Mouse (Mus musculus) Muller cell, postnatal 12 days (primary cell): Measurements from ENCODE around the gene Kras.

Experiments
- DNase-seq: peaks from one replicate; pipeline ENCODE4 v3.0.0-alpha.2; 2015; ENCODE audit errors: inconsistent ontology term

Gene Kras

DNA sequence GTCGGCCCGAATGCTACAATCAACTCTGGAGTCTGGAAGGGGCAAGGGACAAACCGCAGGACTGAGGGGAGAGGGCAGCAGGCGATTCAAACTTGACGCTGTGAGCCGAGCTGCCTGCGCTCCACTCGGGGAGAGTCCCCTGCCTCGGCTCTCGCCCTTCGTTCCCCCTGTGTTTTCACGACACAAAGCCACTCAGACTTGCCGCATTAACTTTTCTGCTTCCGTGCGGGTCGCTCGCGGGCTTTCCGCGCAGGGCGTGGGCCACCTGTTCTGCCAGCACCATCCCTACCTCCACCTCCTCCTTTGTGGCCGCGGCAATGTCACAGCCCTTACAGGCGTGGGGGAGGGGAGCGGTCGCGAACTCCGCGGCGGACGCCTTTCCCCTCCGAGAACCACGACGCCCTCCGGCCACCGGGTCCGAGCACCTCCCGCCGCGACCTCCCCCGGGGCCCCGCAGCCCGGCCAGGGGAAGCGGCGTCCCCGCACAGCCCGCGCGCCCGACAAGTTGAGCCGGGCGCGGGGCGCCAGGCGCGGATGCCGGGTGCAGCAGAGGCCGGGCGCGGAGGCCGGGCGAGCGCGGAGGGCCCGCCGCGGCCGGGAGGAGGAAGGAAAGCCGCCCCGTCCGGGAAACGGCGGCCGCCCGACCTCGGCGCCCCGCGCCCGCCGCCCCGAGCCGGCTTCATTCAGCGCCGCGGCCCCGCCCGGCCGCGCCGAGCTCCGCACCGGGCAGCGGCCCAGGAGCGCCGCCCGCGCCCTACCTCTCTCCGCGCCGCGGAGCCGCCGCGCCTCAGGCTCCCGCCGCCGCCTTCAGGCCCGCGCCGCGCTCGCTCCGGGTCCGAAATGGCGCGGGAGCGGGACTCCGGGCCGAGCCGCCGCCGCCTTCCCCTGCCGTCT is 501 bp downstream of the Kras start:
- DNase-seq = peak; percentile 56

DNA sequence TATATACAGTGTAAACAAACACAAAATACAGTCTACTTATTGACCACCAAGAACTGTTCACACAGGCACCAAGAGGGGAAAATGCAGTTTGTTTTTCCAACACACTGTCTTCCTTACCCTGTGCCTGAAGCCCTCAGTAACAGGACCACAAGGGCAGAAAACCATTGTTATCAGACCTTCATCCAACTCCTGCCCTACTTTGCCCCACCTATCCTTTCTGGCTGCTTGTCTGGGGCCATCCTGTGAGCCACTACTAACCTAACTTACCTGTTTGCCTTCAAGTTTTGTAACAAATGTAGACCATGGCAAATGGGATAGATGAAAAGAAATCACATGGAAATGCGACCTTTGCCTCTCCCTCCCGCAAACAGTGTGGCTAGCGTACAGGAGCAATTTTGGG is 2.2 kb downstream of the Kras start:
- DNase-seq = no peak

DNA sequence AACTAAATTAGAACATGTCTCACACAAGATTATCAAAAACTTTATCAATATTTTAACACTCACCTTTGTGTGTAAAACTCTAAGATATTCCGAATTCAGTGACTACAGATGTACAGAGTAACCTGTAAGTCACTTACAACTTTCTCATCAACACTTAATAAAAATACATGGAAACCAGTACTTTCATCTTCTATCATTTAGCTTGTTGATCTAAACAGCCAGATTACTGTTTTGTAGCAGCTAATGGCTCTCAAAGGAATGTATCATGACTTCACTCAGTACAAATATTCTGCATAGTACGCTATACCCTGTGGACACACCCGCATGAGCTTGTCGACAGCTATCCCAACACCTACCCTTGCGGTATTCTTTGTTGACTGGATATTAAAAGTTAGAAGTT is 3.2 kb downstream of the Kras start:
- DNase-seq = no peak

DNA sequence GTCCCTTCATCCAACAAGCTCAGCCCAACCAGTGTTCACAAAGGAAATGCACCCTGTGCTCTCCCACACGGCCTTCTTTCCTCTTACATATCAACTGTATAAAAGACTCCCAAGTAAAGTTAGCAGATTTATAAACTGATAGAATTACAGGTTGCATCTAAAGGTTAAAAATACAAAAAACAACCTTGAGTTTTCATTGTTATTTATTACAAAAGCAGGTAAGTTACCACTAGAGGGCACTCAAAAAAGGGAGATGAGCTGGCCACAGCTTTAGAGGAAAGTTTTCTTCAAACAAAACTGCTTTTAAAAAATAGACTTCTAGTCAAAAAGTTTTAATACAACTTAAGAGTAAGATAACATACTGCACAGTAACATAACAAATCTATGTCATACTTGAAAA is 7.5 kb downstream of the Kras start:
- peak; percentile 16 for DNase-seq

DNA sequence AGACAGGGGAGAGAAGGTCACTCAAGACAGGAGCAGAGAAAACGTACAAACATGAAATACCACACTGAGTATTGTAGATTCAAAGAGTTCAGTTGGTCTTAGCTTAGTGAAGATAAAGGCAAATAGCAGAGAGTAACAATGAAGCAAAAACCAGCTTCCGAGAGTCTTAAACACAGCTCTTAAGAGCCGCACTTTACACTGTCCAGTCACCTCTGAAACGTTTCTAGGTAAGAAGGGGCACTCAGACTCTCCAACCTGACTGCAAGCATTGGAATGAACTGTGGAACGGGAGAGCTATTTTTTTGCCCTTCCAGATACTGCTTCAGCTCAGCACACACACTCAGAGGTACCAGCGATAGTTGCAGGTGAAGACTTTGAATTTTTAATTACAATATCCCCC is 9.8 kb downstream of the Kras start:
- DNase-seq = no peak

DNA sequence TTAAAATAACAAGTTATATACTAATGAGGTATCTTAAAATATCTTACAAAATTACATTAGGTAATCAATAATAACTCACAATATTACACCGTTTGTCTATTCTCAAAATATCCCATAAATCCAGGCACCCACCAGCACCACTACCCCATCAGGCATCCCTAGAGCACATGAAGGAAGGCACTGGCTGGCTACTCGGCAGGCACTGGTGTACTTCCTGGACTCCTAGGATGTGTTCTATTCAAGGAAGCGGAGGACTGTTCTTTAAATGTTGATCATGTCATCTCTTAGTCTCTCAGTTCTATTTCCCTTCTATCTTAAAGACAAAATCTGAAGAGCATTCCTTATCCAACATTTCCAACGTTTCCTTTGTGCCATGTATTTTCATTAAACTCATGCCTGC is 12.9 kb downstream of the Kras start:
- no peak for DNase-seq

DNA sequence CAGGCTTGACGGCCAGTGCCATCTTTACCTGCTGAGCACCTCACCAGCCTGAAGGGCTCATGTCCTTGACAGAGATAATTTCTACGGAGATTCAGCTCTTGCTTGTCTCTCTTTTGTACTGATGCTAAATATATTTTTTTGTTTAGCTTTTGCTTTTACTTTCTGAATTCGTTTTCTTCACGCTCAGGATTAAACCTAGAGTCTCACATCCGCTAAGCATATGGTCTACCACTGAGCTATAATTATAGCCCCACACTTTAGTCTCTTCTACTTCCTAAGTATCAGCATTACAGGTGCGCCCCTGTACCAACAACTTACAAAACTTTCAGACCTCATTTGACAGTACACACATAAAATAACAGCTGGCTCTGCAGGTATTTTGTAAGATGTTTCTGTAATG is 14.7 kb downstream of the Kras start:
- no peak for DNase-seq

DNA sequence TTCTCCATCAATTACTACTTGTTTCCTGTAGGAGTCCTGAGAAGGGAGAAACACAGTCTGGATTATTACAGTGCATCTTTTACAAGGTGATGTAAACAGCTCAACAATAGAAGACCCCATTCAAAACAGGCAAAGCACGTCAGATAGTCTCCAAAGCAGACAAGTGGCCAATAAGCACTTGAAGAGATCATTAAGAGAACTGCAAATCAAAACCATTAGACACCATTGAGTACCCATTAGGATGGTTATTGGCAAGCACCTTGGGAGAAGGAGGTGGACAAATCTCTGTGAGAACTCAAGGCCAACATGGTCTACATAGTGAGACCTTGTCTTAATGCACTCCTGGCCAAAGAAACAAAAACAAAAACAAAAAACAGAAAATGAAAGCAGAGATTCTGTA is 15.6 kb downstream of the Kras start:
- DNase-seq = no peak

DNA sequence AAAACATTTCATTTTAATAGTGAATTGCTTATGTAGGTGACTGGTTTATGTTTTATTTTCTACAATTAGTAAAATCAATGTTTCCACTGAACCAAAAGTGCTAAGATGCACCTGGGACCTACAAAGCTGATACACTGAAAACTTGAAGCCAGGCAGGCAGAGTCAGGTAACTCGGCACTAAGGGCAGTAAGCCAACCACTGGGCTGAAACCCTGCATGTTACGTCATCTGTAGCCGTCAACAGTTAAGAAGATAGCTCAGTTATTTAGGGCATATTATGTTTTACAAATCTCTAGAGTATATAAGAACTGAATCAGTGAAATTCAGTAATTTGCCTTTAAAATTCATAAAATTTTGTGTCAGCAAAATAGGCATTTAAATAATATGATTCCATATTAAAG is 23.7 kb downstream of the Kras start:
- no peak for DNase-seq

DNA sequence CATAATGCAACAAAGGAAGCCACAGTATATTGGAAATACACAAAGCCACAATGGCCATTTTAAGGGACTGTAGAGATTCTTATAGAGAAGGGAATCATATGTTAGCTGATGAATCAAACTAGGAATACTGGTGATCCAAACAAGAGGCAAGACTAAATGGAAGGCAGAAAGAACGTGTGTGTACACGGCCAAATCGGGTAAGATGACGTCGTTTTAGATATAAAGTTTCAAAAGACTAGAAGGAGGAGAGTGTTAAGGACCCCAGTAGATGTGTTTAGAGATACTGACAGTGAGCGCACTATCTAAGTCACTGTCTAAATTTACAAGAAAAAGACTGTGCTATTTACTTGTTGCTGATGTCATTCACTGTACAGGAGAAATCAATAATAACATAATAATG is 25.8 kb downstream of the Kras start:
- no peak for DNase-seq

DNA sequence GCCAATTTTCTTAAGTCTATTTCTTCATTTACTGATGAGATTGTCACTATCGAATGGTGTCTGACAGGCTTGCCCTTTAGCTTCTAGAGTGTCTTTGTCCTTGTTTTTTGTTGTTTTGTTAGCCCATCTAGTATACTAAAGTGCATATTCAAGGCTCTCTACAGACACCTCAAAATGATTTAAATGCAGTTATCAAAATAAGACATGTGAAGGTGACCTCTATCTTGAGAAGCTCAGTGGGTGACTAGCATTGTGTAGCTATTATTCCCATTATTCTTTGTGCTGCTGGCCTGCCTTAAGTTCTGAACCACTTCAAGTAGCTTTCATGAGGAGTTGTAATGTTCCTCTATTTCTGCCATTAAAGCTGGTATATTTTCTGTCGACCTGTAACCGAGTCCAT is 34.2 kb downstream of the Kras start:
- DNase-seq = no peak

DNA sequence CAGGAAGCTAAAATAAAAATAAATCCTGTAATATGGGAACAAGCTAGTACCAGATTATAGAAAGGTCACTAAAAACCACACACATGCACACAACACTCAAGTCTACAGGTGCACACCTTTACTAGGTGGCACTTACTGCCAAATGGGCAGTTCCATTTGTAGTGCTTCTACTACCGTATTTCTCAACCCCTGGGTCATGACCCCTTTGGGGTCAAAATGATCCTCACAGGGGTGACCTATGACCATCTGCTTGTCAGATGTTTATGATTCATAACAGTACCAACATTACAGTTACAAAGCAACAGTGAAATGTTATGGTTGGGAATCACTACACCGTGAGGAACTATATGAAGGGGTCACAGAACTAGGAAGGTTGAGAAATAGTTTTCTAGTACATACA is 36.1 kb downstream of the Kras start:
- DNase-seq = no peak

DNA sequence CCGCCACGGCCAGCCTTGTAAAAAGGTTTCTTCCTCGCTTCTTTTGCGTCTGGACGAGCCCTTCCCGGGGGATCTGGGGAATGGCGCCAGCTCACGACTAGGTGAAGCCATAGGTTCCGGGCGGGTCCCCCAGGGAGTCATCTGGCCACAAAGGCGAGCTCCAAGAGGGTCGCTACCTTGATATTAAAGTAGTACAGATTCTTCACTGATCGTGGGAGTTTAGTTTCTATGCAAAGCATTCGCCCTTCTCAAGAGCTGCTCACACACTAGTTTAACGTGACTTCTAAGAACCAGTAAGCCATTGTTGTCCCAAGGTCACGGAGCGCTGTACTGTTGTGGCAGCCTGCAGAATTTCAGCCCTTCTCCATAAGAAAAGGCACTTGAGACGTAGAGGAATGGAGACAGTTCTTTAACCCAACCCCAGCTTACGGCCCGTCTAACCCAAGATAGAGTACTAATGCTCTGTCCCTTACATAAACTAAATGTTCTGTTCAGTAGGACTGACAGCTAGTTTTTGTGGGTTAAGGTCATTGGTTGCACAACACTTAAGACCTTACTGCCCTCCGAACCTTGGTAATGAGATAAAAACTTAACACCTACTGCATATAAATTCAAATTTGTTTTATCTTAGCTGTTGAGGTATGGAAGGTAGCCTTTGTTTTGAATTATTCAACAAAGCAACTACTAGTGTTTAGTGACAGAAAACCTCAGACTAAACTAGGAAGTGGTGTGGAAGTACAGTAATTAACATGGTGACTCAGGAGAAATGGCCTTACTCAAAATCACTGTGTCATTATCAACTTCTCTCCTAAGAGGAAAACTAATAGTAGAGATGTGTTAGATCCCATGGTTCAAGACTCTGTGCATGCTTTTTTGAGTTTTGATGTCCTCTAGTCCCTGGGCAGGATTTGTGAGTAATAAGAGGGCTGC is 38.4 kb downstream of the Kras start:
- DNase-seq = peak; percentile 30

DNA sequence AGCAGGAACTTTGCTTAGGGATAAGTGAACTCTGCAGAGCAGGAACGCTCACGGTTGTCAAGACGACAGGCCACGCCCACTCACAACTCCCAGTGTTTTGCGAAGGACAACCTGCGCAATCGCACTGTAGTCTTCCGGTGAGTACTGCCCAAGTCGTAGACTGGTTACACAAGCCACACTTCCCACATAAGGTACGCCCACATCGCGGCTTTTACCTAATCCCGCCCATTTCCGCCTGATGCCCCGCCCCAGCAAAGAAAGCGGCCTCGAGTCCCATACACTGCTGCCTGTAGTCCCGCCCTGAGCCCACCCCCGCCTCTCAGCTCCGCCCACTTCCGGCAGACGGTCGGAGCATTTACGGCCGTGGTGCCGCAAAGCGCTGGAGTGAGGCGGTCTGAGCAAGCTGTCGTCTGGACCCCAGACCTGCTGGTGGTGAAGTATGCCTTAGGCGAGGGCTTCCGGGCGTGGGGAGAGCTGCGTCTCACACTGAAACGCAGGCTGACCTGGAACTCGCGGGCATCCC is 39.2 kb downstream of the Kras start, which contains the start of the genes Casc1 and Etfrf1:
Gene Casc1, minus strand, starts transcription at position 190 of the 523 bp plus-strand sequence.
Gene Etfrf1, plus strand, starts transcription at position 319 of the 523 bp plus-strand sequence.
- peak; percentile 99 for DNase-seq

DNA sequence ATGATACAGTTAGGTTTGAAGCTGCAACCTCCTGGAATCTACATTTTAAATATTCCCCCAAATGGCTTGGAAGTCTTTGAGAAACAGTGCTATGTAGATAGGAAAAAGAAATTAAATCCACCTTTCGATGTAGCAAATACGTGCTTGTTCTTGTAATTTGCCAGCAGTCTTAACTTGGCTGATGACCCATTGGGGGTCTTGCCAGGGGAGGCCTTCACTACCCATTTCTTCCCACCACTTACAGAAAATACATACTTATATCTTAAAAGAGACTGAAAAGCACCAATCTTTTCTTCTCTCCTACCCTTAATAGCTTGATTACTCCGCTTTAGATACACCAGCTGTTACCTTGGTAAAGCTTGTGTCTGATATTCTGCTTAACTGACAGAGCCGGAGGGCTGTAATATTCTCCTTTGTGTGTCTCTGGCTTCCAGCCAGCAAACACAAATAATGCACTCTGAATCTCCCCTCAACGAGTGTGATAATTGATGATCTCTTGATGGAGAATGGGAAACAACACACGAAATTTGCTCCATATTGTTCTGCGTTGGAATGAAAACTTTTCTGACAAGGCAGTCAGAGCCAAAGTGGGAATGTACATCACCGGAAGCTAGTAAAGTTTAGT is 39.9 kb downstream of the Kras start:
- DNase-seq = no peak

DNA sequence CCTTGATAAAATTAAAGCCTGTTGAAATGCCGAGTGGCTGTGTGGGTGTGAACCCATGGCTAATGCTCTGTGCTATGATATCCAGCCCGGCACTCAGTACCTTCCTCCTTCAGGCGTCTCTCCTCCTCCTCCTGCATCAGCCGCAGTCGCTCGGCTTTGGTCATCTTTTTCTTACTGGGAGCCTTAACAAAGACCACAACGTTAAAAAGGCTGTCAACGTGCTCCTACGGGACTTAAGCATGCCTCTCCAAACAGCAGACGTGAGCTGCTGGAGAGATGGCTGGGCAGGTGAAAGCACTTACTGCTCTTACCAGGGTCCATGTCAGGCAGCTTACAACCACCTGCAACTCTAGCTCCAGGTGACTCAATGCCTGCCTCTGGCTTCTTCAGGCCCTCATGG is 44.9 kb downstream of the Kras start:
- DNase-seq = no peak

DNA sequence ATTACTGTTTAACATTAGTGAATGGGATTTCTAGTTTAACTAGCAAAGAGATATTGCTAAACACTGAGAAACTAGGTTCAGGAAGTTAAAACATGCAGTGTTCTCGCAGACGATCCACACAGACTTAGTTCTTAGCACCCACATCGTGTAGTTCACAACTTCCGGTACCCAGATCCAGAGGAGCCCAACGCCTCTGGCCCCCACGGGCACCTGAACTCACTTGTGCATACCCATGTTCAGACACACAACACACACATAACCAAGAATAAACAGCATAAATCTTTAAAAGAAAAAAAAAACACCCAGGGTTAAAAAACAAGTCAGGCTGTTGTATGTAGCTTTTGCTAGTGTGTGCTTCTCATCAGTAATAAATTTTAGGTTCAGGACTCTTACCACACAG is 45.6 kb downstream of the Kras start:
- DNase-seq = no peak

DNA sequence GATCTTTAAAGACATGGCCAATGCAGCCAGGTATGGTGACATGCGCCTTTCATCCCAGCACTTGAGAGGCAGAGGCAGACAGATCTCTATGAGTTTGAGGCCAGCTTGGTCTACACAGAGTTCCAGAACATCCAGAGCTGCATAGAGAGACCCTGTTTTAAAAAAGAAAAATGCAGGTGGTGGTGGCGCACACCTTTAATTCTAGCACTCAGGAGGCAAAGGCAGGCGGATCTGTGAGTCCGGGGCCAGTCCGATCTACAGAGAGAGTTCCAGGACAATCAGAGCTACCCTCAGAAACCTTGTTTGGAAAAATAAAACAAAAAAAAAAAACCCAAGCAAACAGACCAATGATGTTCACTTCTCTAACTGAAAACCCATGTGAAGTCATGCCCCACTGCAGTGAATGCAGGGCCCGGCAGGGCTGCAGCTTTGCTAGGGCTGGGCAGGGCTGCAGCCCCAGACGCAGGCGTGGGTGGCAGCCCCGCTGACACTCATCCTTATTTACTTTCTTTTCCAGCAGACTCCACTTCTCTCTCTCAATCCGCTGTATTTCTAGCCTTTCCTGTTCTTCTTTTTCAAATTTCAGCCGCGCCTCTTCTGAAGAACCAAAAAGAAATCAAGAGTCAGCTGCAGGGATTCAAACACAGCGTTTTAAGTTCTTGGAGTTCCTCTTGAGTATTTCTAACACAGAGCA is 47.5 kb downstream of the Kras start:
- DNase-seq = peak; percentile 5

DNA sequence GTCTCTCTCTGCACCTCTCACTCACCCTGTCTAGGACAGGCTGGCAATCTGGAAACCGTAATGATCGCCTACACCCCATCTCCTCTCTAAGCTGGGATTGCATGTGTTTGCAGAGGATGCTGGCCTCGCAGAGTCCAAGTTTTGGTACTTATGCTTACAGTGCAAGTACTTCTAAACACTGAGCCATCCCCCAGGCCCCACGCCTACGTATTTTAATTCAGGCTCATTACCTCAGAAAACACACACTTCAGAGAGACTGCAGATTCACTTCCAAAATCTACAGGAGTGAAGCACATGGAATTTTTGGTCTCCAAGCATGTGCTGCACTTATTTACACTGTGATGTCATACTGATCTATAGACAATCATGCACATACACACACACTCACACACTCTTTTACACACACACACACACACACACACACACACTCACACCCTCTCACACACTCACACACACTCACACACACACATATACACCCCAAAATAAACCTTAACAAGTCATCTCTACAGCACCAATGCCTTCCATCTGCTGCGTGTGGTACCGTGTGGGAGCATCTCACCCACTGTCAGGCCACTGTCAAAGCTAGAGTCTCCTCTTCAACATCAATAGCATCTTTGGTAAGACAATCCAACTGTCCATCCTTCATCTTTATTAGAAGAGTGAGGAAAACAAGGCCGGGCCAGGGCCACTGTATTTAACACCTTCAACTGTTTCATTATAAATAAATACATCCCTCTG is 51.9 kb downstream of the Kras start:
- DNase-seq = no peak

DNA sequence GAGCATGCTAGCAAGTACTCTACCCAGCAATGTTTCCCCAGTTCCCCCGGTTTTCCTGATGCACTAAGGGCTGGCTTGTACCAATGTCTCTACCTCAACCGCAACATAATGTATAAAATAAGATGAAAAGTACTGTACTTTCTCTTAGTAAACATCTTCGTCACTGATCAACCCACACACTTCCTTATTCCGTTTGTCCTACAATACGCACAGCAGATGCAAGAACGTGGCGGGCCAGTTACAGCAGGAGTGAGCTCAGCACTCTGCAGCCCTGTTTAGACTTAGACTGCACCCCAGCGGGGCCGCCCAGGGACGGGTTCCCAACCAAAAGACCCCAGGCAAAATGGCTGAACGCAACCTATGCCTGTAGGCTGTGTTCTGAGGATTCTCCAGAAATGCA is 56.6 kb downstream of the Kras start:
- no peak for DNase-seq

DNA sequence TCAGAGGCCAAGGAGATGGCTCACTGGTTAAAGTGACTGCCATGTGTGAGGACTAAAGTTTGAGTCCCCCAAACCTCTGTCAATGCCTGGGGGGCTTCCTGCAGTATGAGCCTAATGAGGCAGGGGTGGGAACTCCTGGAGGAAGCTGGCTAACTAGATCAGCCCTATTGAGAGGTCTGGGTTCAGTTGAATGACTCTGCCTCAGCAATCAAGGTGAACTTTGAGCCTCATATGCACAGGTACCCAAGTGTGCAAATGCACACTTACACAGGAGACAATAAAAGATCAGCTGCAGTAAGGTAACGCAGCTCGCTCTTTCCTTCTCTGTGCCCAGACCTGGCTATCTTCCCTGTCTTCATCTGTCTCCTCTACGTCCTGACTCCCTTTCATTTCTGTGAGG is 57.0 kb downstream of the Kras start:
- DNase-seq = no peak
